Mouse (Mus musculus): ENCODE data around the gene Prelp. TPM values are rescaled to one million over a fixed set of nuclear protein-coding genes. Genes with fewer than 3 reads are reported as not detected.
A peak's percentile ranks its signal among the peaks of the same experiment; 100 is the strongest.

Prelp gene
- total RNA-seq, 1 experiment from 2014 or later: 39.8 TPM

- no peak for DNase-seq
Measured at GRCm38 (mm10) chr1:133934354-133934963, 13.2 kb upstream of the Prelp start.

- no peak for DNase-seq
Measured at GRCm38 (mm10) chr1:133933301-133934195, 12.3 kb upstream of the Prelp start.

- DNase-seq: no peak
Measured at GRCm38 (mm10) chr1:133929980-133930379, 8.8 kb upstream of the Prelp start.

- DNase-seq: no peak
Measured at GRCm38 (mm10) chr1:133925223-133925622, 4.0 kb upstream of the Prelp start.

- no peak for DNase-seq
Measured at GRCm38 (mm10) chr1:133924141-133924875, 3.1 kb upstream of the Prelp start.

- DNase-seq: no peak
Measured at GRCm38 (mm10) chr1:133923071-133923470, 1.9 kb upstream of the Prelp start.

- no peak for DNase-seq
Measured at GRCm38 (mm10) chr1:133920876-133921275, 338 bp downstream of the Prelp start.

GRCm38 (mm10) chr1:133920401-133920800, 813 bp downstream of the Prelp start:
- no peak for DNase-seq

- no peak for DNase-seq
Measured at GRCm38 (mm10) chr1:133918088-133918470, 3.1 kb downstream of the Prelp start.

- peak; percentile 57 for DNase-seq
Measured at GRCm38 (mm10) chr1:133917456-133918087, 3.6 kb downstream of the Prelp start.

- peak; percentile 72 for DNase-seq
Measured at GRCm38 (mm10) chr1:133915723-133916355, 5.4 kb downstream of the Prelp start.

GRCm38 (mm10) chr1:133915115-133915514, 6.1 kb downstream of the Prelp start:
- DNase-seq: no peak

GRCm38 (mm10) chr1:133913018-133913417, 8.2 kb downstream of the Prelp start:
- no peak for DNase-seq

- peak; percentile 80 for DNase-seq
Measured at GRCm38 (mm10) chr1:133911456-133911855, 9.8 kb downstream of the Prelp start.

GRCm38 (mm10) chr1:133911008-133911407, 10.2 kb downstream of the Prelp start:
- no peak for DNase-seq

GRCm38 (mm10) chr1:133910108-133910507, 11.1 kb downstream of the Prelp start:
- DNase-seq: no peak

- no peak for DNase-seq
Measured at GRCm38 (mm10) chr1:133908659-133909575, 12.3 kb downstream of the Prelp start.

- peak; percentile 63 for DNase-seq
Measured at GRCm38 (mm10) chr1:133907949-133908658, 13.1 kb downstream of the Prelp start, which contains the start of gene Optc. TSS of gene Optc (minus strand) at chr1:133907999.

- no peak for DNase-seq
Measured at GRCm38 (mm10) chr1:133906420-133906819, 14.8 kb downstream of the Prelp start.

GRCm38 (mm10) chr1:133900825-133901224, 20.4 kb downstream of the Prelp start:
- peak; percentile 66 for DNase-seq

All from adrenal gland, postnatal 25 days (tissue).